Mouse (Mus musculus): ENCODE results near the gene Nudt8.
"Not testable (repeated sequence)": the region's sequence is repeated elsewhere in the genome, so short reads cannot be mapped to it uniquely, and the experiment has no call there.

Gene Nudt8

DNA sequence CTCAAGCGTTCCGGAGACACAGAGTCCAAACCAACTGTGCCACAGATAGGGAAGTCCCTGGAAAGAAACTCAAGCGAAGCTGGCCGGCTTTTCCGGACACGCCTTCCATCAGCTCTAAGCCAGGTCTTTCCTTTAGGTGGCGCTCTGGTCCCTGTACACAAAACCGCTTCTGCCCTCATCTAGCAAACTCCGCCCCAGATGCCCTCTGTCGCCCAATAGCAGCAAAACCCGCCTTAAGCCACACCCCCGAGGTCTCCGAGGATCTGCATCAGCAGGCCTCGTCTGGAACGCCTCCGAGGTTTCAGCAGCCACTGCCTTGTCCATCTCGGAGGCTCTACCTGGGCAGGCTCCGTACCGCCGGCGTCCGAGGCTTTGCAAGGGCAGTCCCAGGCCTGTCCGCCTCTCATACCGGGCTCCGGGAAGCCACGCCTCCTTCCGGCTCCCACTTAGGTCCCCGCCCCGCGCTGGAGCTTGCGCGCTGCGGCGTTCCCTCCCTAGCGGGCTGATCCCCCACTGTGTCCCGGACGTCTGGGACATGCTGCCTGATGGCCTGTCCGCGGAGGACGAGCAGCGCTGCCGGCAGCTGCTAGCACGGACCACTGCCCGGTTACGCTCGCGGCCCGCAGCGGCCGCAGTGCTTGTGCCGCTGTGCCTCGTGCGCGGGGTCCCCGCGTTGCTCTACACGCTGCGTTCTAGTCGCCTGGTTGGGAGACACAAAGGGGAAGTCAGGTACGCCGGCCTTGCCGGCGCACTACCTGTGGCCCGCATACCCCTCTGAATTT, at the start of gene Nudt8, which contains the start of gene Gm49405:
TSS of gene Nudt8 (plus strand) at position 462 of the 782 bp plus-strand sequence.
TSS of gene Gm49405 (plus strand) at position 508 of the 782 bp plus-strand sequence.
- DNase-seq (ENCODE audit: low spot score in 2 of 2), result peak; percentile 95 to 97

DNA sequence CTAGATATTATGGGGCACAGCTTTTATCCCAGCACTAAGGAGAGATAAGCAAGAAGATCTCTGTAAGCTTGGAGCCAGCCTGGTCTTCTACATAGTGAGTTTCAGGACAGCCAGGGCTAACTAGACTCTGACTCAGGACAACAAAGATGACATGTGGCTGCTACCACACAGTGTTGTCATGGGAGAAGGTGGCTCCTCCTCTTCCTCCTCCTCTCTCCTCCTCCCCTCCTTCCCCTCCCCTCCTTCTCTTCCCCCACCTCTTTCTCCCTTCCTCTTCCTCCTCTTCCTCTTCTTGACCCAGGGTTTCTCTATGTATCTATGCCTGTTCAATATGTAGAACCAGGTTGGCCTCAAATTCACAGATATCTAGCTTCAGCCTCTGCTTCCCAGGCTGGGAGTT, 48.9 kb upstream of the Nudt8 start:
- no peak for DNase-seq (ENCODE audit: low spot score in 2 of 2)

GRCm38 (mm10) chr19:3952099-3952498, 48.3 kb upstream of the Nudt8 start:
- no peak for DNase-seq (ENCODE audit: low spot score in 2 of 2)

- no peak for DNase-seq (ENCODE audit: low spot score in 2 of 2)
These were observed 45.3 kb upstream of the Nudt8 start for GRCm38 (mm10) chr19:3955033-3955432.

GRCm38 (mm10) chr19:3955804-3956203, 44.6 kb upstream of the Nudt8 start:
- no peak for DNase-seq (ENCODE audit: low spot score in 2 of 2)

GRCm38 (mm10) chr19:3957296-3958036, 42.9 kb upstream of the Nudt8 start:
- DNase-seq (ENCODE audit: low spot score in 2 of 2), result not testable (repeated sequence)

DNA sequence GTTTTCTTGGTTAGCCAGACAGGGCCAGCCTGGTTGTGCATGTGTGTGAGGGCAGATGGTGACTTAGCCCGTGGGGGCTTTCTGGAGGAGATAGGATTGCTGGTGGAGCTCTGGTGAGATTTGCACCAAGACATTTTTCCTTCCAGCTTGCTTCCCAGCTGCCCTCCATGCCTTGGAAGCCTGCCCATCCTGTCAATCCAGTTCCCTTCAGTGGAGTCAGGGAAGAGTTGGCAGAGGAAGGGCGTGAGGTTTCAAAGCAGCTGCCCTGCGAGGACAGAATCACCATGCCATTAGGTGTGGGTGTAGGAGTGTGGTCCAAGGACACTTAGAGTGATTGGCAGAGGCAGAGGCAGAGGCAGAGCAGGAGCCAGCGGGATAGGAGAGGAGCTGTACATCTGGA, 41.9 kb upstream of the Nudt8 start, which contains the start of gene Aldh3b3:
TSS of gene Aldh3b3 (plus strand) at position 176 of the 400 bp plus-strand sequence.
- DNase-seq (ENCODE audit: low spot score in 2 of 2), result no peak

- DNase-seq (ENCODE audit: low spot score in 2 of 2), result peak in 1 of 2 experiments; percentile 48
These were observed 41.4 kb upstream of the Nudt8 start for GRCm38 (mm10) chr19:3959030-3959429.

- DNase-seq (ENCODE audit: low spot score in 2 of 2), result no peak
These were observed 40.2 kb upstream of the Nudt8 start for GRCm38 (mm10) chr19:3960211-3960610.

- not testable (repeated sequence) for DNase-seq (ENCODE audit: low spot score in 2 of 2)
These were observed 38.6 kb upstream of the Nudt8 start for GRCm38 (mm10) chr19:3961805-3962204.

DNA sequence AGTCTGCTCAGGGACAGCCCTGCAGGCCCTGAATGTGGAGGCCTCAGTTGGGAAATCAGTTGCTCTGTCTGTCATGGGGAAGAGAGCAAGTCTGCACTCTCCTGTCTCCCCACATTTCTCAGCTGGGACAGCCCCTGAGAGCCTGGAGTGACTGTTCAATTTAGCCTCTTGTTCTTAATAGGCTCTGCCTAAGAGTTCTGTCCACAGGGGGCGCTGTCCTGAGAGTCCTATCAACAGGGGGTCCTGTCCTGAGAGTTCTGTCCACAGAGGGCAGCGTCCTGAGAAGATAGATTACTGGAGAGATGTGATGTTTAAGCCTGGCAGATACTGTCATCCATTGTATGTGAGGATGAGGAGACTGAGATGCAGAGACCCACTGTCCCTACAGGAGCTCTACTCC, 37.9 kb upstream of the Nudt8 start:
- DNase-seq (ENCODE audit: low spot score in 2 of 2), result no peak

DNA sequence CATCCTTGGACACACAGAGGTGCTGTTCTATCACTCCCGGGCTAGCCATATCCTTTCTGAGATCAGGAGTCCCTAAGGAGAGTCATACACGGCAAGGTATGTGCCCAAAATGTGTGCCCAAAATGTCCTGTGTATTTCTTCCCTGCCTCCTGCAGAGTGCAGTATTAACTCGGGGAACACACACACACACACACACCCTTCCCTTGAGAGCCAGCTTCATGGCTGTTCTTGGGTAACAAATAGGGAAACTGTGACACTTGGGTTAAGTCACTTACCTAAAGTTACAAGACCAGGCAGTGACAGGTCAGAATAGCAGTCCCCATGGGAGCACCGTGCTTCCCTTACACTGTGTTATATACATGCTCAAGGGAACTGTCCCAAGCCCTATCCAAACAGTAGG, 36.4 kb upstream of the Nudt8 start:
- no peak for DNase-seq (ENCODE audit: low spot score in 2 of 2)

- no peak for DNase-seq (ENCODE audit: low spot score in 2 of 2)
These were observed 33.9 kb upstream of the Nudt8 start for GRCm38 (mm10) chr19:3966330-3967075.

GRCm38 (mm10) chr19:3967258-3967657, 33.1 kb upstream of the Nudt8 start:
- no peak for DNase-seq (ENCODE audit: low spot score in 2 of 2)

DNA sequence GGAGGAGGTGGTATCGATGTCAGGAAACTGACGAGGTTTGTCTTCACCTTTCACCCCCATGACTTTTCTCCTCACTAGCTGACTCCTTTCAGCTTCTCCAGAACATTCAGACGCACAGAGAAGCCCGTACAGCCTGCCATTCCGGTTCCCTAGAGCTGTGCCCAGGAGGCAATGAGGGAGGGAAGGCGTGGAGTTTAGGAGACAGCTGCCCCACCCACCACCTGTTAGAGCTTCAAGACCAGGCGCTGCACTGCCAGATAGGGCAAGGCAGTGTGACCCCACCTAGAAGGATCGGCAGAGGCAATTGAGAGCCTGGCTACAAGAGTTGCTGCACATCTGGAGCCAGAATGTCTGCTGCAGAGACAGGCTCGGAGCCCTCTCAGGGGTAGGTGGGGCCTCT, 28.2 kb upstream of the Nudt8 start, which contains the start of gene Aldh3b2:
TSS of gene Aldh3b2 (plus strand) at position 100 of the 400 bp plus-strand sequence.
- peak; percentile 72 to 84 for DNase-seq (ENCODE audit: low spot score in 2 of 2)

- not testable (repeated sequence) for DNase-seq (ENCODE audit: low spot score in 2 of 2)
These were observed 25.8 kb upstream of the Nudt8 start for GRCm38 (mm10) chr19:3974608-3975007.

GRCm38 (mm10) chr19:3975866-3976265, 24.5 kb upstream of the Nudt8 start:
- no peak for DNase-seq (ENCODE audit: low spot score in 2 of 2)

DNA sequence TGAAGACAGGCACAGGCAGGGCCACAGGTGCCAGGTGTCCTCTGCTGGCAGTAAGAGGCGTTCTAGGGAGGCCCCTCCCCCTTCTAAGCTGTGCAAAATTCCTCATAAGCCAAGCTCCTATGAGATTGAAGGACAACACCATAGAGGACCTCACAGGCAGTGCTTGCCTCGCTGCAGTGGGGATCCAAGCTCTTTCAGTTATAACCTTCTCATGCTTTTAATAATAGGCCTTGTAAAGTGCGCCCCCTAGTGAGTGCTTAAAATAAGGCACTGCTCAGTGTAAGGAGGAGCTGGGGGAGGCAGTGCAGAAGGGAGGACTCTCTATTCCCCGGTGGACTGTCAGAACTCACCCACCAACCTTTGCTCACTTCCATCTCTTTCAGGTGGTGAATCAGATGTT, 20.1 kb upstream of the Nudt8 start:
- DNase-seq (ENCODE audit: low spot score in 2 of 2), result peak; percentile 58 to 77

- DNase-seq (ENCODE audit: low spot score in 2 of 2), result no peak
These were observed 19.5 kb upstream of the Nudt8 start for GRCm38 (mm10) chr19:3980917-3981316.

DNA sequence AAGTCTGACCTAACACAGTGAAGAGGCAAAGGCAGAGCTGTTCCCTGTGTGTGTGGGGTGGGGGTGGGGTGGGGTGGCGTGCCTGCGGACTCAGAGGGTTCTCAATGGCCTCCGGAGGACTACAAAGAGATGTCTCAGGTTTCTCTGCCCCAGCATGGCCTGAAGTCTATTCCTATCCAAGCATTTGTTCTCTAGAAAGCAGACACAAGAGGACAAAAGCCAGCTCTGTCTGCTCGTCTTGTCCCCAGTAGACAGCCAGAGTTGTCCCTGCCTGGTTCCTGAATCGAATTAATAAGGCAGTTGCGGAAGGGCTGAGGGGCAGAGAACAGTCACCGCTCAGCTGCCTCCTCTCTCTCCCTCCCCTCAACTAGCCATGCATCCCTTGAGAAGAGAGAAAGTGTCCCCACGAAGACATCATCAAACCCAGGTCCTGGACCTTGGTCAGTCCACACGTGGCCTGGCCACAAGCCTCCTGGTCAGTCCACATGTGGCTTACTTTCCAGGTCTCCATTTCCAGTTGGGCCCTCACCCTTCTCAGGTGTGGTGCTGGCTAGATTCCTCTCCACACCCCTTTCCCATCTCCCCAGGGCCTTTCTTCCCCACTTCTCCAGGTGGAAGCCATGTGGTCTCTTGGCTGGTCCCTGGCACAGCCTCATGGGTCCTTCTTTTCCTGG, 16.7 kb upstream of the Nudt8 start:
- no peak for DNase-seq (ENCODE audit: low spot score in 2 of 2)

DNA sequence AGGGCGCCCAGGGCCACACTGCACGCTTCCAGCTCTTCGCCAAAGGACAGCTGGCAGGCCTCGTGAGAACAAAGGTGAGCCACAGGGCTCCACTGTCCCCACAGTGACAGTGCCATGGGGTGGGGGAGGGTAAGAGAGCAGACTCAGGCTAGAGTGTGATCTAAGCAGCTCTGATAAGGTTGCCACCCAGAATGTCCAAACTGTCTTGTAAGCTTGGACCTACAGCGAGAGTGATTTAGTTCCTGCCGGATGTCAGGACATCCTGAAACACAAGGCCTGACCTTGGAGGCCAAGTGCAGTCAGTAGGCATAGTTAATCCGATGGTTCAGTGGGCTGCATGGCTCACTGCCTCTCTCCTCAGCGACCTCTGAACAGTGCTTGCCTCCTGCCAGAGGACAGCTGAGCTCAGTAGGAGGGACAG, 15.1 kb upstream of the Nudt8 start:
- DNase-seq (ENCODE audit: low spot score in 2 of 2), result no peak

Measured in urinary bladder, postnatal 36 days (tissue).